Mouse (Mus musculus): ENCODE results near the gene Nedd8. TPM values are rescaled to one million over a fixed set of nuclear protein-coding genes. Genes with fewer than 3 reads are reported as not detected.

Nedd8 gene
- polyA plus RNA-seq, 1 experiment from 2014 or later: 325 TPM

- peaks cover 59% of the 10 kb centered on the region for H3K4me1 ChIP-seq (replicated peaks)
- peak overlapping the region; percentile 82 for H3K27ac ChIP-seq
- no peak overlapping the region for H3K4me2 ChIP-seq
- no peak for ATAC-seq (ENCODE audit: low read depth)
- no peak overlapping the region for H3K9ac ChIP-seq
- no peaks in the 10 kb centered on the region for H3K27me3 ChIP-seq
- 60% methylated on average over 6 of the region's 6 CpGs for WGBS (ENCODE audit: insufficient replicate concordance)
- H3K4me3 ChIP-seq (replicated peaks): no peak overlapping the region
- DNase-seq: no peak
- H3K9me3 ChIP-seq (replicated peaks): no peaks in the 10 kb centered on the region
- H3K36me3 ChIP-seq: peaks cover 25% of the 10 kb centered on the region
These were observed 58.6 kb downstream of the Nedd8 start for GRCm38 (mm10) chr14:55613346-55613745.

Other genes starting within 250 kb of the Nedd8 start
- gene Dhrs4, start 193.4 kb downstream of the Nedd8 start, polyA plus RNA-seq (2015; fragmentation: Nextera tagmentation; extraction: Ambion mirVana): 78.9 and 80.8 TPM in 2 replicates
- 0.55 and 0.58 TPM in 2 replicates for gene Carmil3, start 181.5 kb downstream of the Nedd8 start, polyA plus RNA-seq (2015; fragmentation: Nextera tagmentation; extraction: Ambion mirVana)
- gene Cpne6, start 161.7 kb downstream of the Nedd8 start, polyA plus RNA-seq (2015; fragmentation: Nextera tagmentation; extraction: Ambion mirVana): 0.09 TPM in 1 of 2 replicates, not detected in the other
- gene Nrl, start 147.1 kb downstream of the Nedd8 start, polyA plus RNA-seq (2015; fragmentation: Nextera tagmentation; extraction: Ambion mirVana): not detected in 2 replicates
- gene Pck2, start 131.9 kb downstream of the Nedd8 start, polyA plus RNA-seq (2015; fragmentation: Nextera tagmentation; extraction: Ambion mirVana): 32.2 and 34.5 TPM in 2 replicates
- 48.9 and 59.1 TPM in 2 replicates for gene Dcaf11, start 112.1 kb downstream of the Nedd8 start, polyA plus RNA-seq (2015; fragmentation: Nextera tagmentation; extraction: Ambion mirVana)
- gene A730061H03Rik, start 111.7 kb downstream of the Nedd8 start, polyA plus RNA-seq (2015; fragmentation: Nextera tagmentation; extraction: Ambion mirVana): 1.6 and 1.8 TPM in 2 replicates
- gene Fitm1, start 96.5 kb downstream of the Nedd8 start, polyA plus RNA-seq (2015; fragmentation: Nextera tagmentation; extraction: Ambion mirVana): 0.51 and 0.53 TPM in 2 replicates
- 103 and 111 TPM in 2 replicates for gene Psme1, start 94.0 kb downstream of the Nedd8 start, polyA plus RNA-seq (2015; fragmentation: Nextera tagmentation; extraction: Ambion mirVana)
- gene Emc9, start 86.8 kb downstream of the Nedd8 start, polyA plus RNA-seq (2015; fragmentation: Nextera tagmentation; extraction: Ambion mirVana): 31.9 and 35.8 TPM in 2 replicates
- 202 and 224 TPM in 2 replicates for gene Psme2, start 81.0 kb downstream of the Nedd8 start, polyA plus RNA-seq (2015; fragmentation: Nextera tagmentation; extraction: Ambion mirVana)
- gene Rnf31, start 80.4 kb downstream of the Nedd8 start, polyA plus RNA-seq (2015; fragmentation: Nextera tagmentation; extraction: Ambion mirVana): 9.0 and 12.6 TPM in 2 replicates
- gene Irf9, start 68.6 kb downstream of the Nedd8 start, polyA plus RNA-seq (2015; fragmentation: Nextera tagmentation; extraction: Ambion mirVana): 14.8 and 16.4 TPM in 2 replicates
- gene Rec8, start 54.1 kb downstream of the Nedd8 start, polyA plus RNA-seq (2015; fragmentation: Nextera tagmentation; extraction: Ambion mirVana): 1.6 and 1.7 TPM in 2 replicates
- 35.2 and 36.5 TPM in 2 replicates for gene Ipo4, start 36.2 kb downstream of the Nedd8 start, polyA plus RNA-seq (2015; fragmentation: Nextera tagmentation; extraction: Ambion mirVana)
- 1.4 and 1.7 TPM in 2 replicates for gene Gm49378, start 34.2 kb downstream of the Nedd8 start, polyA plus RNA-seq (2015; fragmentation: Nextera tagmentation; extraction: Ambion mirVana)
- gene Tm9sf1, start 28.3 kb downstream of the Nedd8 start, polyA plus RNA-seq (2015; fragmentation: Nextera tagmentation; extraction: Ambion mirVana): 53.3 and 59.4 TPM in 2 replicates
- gene Tssk4, start 21.9 kb downstream of the Nedd8 start, polyA plus RNA-seq (2015; fragmentation: Nextera tagmentation; extraction: Ambion mirVana): 0.16 and 0.27 TPM in 2 replicates
- 23.1 and 24.2 TPM in 2 replicates for gene Mdp1, start 11.6 kb downstream of the Nedd8 start, polyA plus RNA-seq (2015; fragmentation: Nextera tagmentation; extraction: Ambion mirVana)
- gene Gmpr2, start 183 bp downstream of the Nedd8 start, polyA plus RNA-seq (2015; fragmentation: Nextera tagmentation; extraction: Ambion mirVana): 29.6 and 33.0 TPM in 2 replicates
- 21.1 and 26.3 TPM in 2 replicates for gene Tinf2, start 9.7 kb upstream of the Nedd8 start, polyA plus RNA-seq (2015; fragmentation: Nextera tagmentation; extraction: Ambion mirVana)
- 1.5 and 2.0 TPM in 2 replicates for gene Tgm1, start 41.8 kb upstream of the Nedd8 start, polyA plus RNA-seq (2015; fragmentation: Nextera tagmentation; extraction: Ambion mirVana)
- 12.9 and 14.7 TPM in 2 replicates for gene Rabggta, start 50.1 kb upstream of the Nedd8 start, polyA plus RNA-seq (2015; fragmentation: Nextera tagmentation; extraction: Ambion mirVana)
- 36.1 and 36.4 TPM in 2 replicates for gene Dhrs1, start 73.6 kb upstream of the Nedd8 start, polyA plus RNA-seq (2015; fragmentation: Nextera tagmentation; extraction: Ambion mirVana)
- gene Nop9, start 73.6 kb upstream of the Nedd8 start, polyA plus RNA-seq (2015; fragmentation: Nextera tagmentation; extraction: Ambion mirVana): 41.9 and 42.8 TPM in 2 replicates
- 21.1 and 21.3 TPM in 2 replicates for gene Cideb, start 86.3 kb upstream of the Nedd8 start, polyA plus RNA-seq (2015; fragmentation: Nextera tagmentation; extraction: Ambion mirVana)
- 0.92 and 1.3 TPM in 2 replicates for gene Ltb4r2, start 89.3 kb upstream of the Nedd8 start, polyA plus RNA-seq (2015; fragmentation: Nextera tagmentation; extraction: Ambion mirVana)
- gene Ltb4r1, start 93.8 kb upstream of the Nedd8 start, polyA plus RNA-seq (2015; fragmentation: Nextera tagmentation; extraction: Ambion mirVana): 4.4 and 4.6 TPM in 2 replicates
- 1.8 and 2.2 TPM in 2 replicates for gene Adcy4, start 112.0 kb upstream of the Nedd8 start, polyA plus RNA-seq (2015; fragmentation: Nextera tagmentation; extraction: Ambion mirVana)
- 20.4 and 22.1 TPM in 2 replicates for gene Ripk3, start 116.7 kb upstream of the Nedd8 start, polyA plus RNA-seq (2015; fragmentation: Nextera tagmentation; extraction: Ambion mirVana)
- 1.5 and 1.8 TPM in 2 replicates for gene Nfatc4, start 151.0 kb upstream of the Nedd8 start, polyA plus RNA-seq (2015; fragmentation: Nextera tagmentation; extraction: Ambion mirVana)
- 2.2 and 3.1 TPM in 2 replicates for gene Nynrin, start 181.9 kb upstream of the Nedd8 start, polyA plus RNA-seq (2015; fragmentation: Nextera tagmentation; extraction: Ambion mirVana)
- 0.10 and 0.13 TPM in 2 replicates for gene Cbln3, start 212.3 kb upstream of the Nedd8 start, polyA plus RNA-seq (2015; fragmentation: Nextera tagmentation; extraction: Ambion mirVana)
- gene Khnyn, start 212.8 kb upstream of the Nedd8 start, polyA plus RNA-seq (2015; fragmentation: Nextera tagmentation; extraction: Ambion mirVana): 6.8 and 7.6 TPM in 2 replicates
- 13.3 and 14.1 TPM in 2 replicates for gene Sdr39u1, start 228.2 kb upstream of the Nedd8 start, polyA plus RNA-seq (2015; fragmentation: Nextera tagmentation; extraction: Ambion mirVana)

All from liver, embryonic 13.5 days (tissue).